Mouse (Mus musculus): Measurements from ENCODE around the gene Crygn. TPM values are rescaled to one million over a fixed set of nuclear protein-coding genes. Genes with fewer than 3 reads are reported as not detected.

The Crygn gene
- total RNA-seq, 2 experiments from 2014 or later, result 21.8 TPM; not detected in 1

DNA sequence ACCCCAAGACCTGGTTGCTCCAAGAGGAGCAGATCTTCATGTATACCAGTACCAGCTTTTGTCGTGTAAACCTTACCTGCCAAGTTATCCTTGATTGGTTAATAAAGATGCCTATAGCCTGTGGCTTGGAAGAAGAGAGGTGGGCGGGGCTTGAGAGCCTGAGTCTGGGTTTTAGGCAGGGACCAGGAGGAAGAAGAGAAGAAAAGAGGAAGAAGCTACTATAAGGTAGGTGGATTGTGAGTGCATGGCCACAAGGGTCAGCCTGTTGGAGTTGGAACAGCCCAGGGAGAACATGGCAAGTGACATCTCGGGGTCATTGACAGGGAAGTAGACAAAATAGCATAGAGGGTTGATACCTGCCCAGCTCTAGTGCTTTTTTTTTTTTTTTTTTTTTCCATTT is 38.0 kb downstream of the Crygn start:
- no peak for ATAC-seq (replicated peaks; ENCODE audit: low FRiP score, poor library complexity, severe bottlenecking)

- ATAC-seq (replicated peaks; ENCODE audit: low FRiP score, poor library complexity, severe bottlenecking), result no peak
Measured at GRCm38 (mm10) chr5:24718076-24718475, 39.7 kb downstream of the Crygn start.

GRCm38 (mm10) chr5:24713987-24714386 is 43.8 kb downstream of the Crygn start:
- ATAC-seq (replicated peaks; ENCODE audit: low FRiP score, poor library complexity, severe bottlenecking), result no peak

DNA sequence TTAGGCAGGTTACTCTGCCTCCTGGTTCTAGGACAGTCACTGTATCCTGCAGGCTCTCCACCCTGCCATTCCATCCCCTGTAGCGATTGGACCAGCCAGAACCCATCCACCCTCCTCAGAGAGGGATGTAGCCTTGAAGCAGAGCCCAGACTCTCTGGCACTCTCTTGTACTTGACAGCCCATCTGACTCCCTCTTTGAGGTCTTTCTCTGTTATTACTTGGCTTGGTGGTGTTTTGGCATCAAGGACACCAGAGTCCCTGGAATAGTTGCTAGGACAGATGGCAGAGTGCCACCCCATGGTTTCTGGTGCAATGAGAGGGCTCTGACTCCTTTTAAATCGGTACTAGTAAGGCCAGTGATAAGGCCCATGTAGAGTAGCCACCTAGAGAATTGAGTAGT is 44.6 kb downstream of the Crygn start:
- no peak for ATAC-seq (replicated peaks; ENCODE audit: low FRiP score, poor library complexity, severe bottlenecking)

DNA sequence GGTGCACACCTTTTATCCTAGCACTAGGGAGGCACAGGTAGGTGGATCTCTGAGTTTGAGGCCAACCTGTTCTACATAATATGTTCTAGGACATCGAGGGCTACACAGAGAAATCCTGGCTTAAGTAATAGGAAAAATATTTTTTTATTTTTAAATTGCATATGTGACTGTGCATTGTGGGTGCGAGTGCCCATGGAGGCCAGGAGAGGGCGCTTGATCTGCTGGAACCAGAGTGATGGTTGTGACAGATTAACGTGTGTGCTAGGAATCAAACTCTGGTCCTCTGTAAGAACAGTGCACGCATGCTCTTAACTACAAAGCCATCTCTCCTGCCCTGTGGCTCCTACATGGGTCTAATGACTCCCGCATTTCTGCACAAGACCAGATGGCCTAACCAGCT is 46.2 kb downstream of the Crygn start:
- ATAC-seq (replicated peaks; ENCODE audit: low FRiP score, poor library complexity, severe bottlenecking), result no peak

GRCm38 (mm10) chr5:24709962-24710361 is 47.8 kb downstream of the Crygn start:
- no peak for ATAC-seq (replicated peaks; ENCODE audit: low FRiP score, poor library complexity, severe bottlenecking)

- no peak for ATAC-seq (replicated peaks; ENCODE audit: low FRiP score, poor library complexity, severe bottlenecking)
Measured at GRCm38 (mm10) chr5:24704615-24705014, 53.2 kb downstream of the Crygn start.

GRCm38 (mm10) chr5:24701271-24701670 is 56.5 kb downstream of the Crygn start:
- no peak for ATAC-seq (replicated peaks; ENCODE audit: low FRiP score, poor library complexity, severe bottlenecking)

Other genes starting within 250 kb of the Crygn start
- not detected in 2 replicates for gene Gbx1, start 230.8 kb downstream of the Crygn start, total RNA-seq (2015; ENCODE audit: low replicate concordance)
- not detected in 2 replicates for gene Gbx1, start 230.8 kb downstream of the Crygn start, total RNA-seq (2017; ENCODE audit: low replicate concordance)
- gene Asb10, start 217.0 kb downstream of the Crygn start, total RNA-seq (2015; ENCODE audit: low replicate concordance), result not detected in 2 replicates
- gene Asb10, start 217.0 kb downstream of the Crygn start, total RNA-seq (2017; ENCODE audit: low replicate concordance), result not detected in 2 replicates
- gene 4931409K22Rik, start 201.2 kb downstream of the Crygn start, total RNA-seq (2015; ENCODE audit: low replicate concordance), result not detected in 2 replicates
- not detected in 2 replicates for gene 4931409K22Rik, start 201.2 kb downstream of the Crygn start, total RNA-seq (2017; ENCODE audit: low replicate concordance)
- gene Abcf2, start 180.5 kb downstream of the Crygn start, total RNA-seq (2015; ENCODE audit: low replicate concordance), result 14.7 and 18.0 TPM in 2 replicates
- 13.7 and 18.1 TPM in 2 replicates for gene Abcf2, start 180.5 kb downstream of the Crygn start, total RNA-seq (2017; ENCODE audit: low replicate concordance)
- gene Chpf2, start 171.3 kb downstream of the Crygn start, total RNA-seq (2015; ENCODE audit: low replicate concordance), result 5.9 and 10.5 TPM in 2 replicates
- 5.5 and 11.9 TPM in 2 replicates for gene Chpf2, start 171.3 kb downstream of the Crygn start, total RNA-seq (2017; ENCODE audit: low replicate concordance)
- not detected in 2 replicates for gene Smarcd3, start 133.6 kb downstream of the Crygn start, total RNA-seq (2015; ENCODE audit: low replicate concordance)
- gene Smarcd3, start 133.6 kb downstream of the Crygn start, total RNA-seq (2017; ENCODE audit: low replicate concordance), result not detected in 2 replicates
- 25.2 and 25.6 TPM in 2 replicates for gene Nub1, start 72.5 kb downstream of the Crygn start, total RNA-seq (2015; ENCODE audit: low replicate concordance)
- gene Nub1, start 72.5 kb downstream of the Crygn start, total RNA-seq (2017; ENCODE audit: low replicate concordance), result 24.0 and 29.8 TPM in 2 replicates
- not detected in 2 replicates for gene Wdr86, start 27.3 kb downstream of the Crygn start, total RNA-seq (2015; ENCODE audit: low replicate concordance)
- 5.4 TPM in 1 of 2 replicates, not detected in the other for gene Wdr86, start 27.3 kb downstream of the Crygn start, total RNA-seq (2017; ENCODE audit: low replicate concordance)
- gene Rheb, start 84.6 kb upstream of the Crygn start, total RNA-seq (2015; ENCODE audit: low replicate concordance), result 70.8 and 75.0 TPM in 2 replicates
- gene Rheb, start 84.6 kb upstream of the Crygn start, total RNA-seq (2017; ENCODE audit: low replicate concordance), result 37.6 and 73.3 TPM in 2 replicates

Data from erythroid progenitor cell, adult 5-6 weeks (primary cell).